Mouse (Mus musculus) brain, embryonic 14.5 days (tissue): ENCODE measurements around the gene Tmppe.

Experiments
- CTCF ChIP-seq: fragments of 200-500 bp; IDR thresholded peaks from 2 replicates; pipeline ENCODE4 v1.5.1; 2012; ENCODE audit warnings: inconsistent platforms, mild to moderate bottlenecking, moderate library complexity, borderline replicate concordance; ENCODE audit not compliant: insufficient read depth, insufficient read length; ENCODE audit errors: extremely low read depth
- POLR2A ChIP-seq: fragments of 200-500 bp; IDR thresholded peaks from 2 replicates; pipeline ENCODE4 v1.6.1; 2012; ENCODE audit warnings: mild to moderate bottlenecking, inconsistent platforms, borderline replicate concordance; ENCODE audit not compliant: poor library complexity, insufficient read depth, insufficient read length, severe bottlenecking; ENCODE audit errors: extremely low read depth

GRCm38 (mm10) chr9:114416646-114417517, 16.0 kb downstream of the Tmppe start:
- no peak for TF ChIP-seq CTCF
- TF ChIP-seq POLR2A, result no peak
